8 mouse cellular contexts compared by ENCODE assay signal in genomic region chr14:58071830-58072770, GRCm38 (mm10). TPM values are rescaled to one million over a fixed set of nuclear protein-coding genes. Genes with fewer than 3 reads are reported as not detected.
DNase-seq lines count a peak whose midpoint lies in the region; ATAC-seq and TF ChIP-seq lines count a peak whose summit lies in the region.

No protein-coding gene starts in this region.

- DNase-seq in cerebellum, postnatal 25 days, result peak; percentile 92 to 95
- peak; percentile 63 for DNase-seq in gastrocnemius, postnatal 10 days
- DNase-seq in hindbrain, postnatal 0 days (ENCODE audit: low spot score), result peak; percentile 91
- peak; percentile 81 to 82 for DNase-seq in left cerebral cortex, adult 2 months (ENCODE audit: extremely low spot score in 1 of 2, low spot score in 2 of 2)
- DNase-seq in lung, postnatal 4 days, result peak; percentile 70 to 84
- DNase-seq in retina, postnatal 7 days (ENCODE audit: low read depth, low spot score), result peak; percentile 70
- peak; percentile 71 for DNase-seq in yolk sac, embryonic 10.5 days (ENCODE audit: low spot score)

- WGBS in hindbrain, postnatal 0 days, result under 1% methylated on average over 76 of the region's 85 CpGs

- H3K36me3 ChIP-seq in hindbrain, postnatal 0 days (ENCODE audit: insufficient read depth, low read length), result no peaks in the 10 kb centered on the region

- peak overlapping the region; percentile 95 for H3K4me2 ChIP-seq in hindbrain, postnatal 0 days (ENCODE audit: low read depth, low read length)

- no peaks in the 10 kb centered on the region for H3K27me3 ChIP-seq in hindbrain, postnatal 0 days (ENCODE audit: insufficient read depth, low read length)

- peak overlapping the region; percentile 65; the same call in 1 of the 2 replicates for H3K27ac ChIP-seq in hindbrain, postnatal 0 days
- H3K27ac ChIP-seq in left cerebral cortex, adult 2 months, result peak overlapping the region; percentile 66; the same call in 1 of the 2 replicates

- intact Hi-C loops in left cerebral cortex, adult 2 months (cut with DNase I), result loop anchor here (10.0 kb wide), 1 partner anchor 277 kb away; the partner anchor contains the start of gene Sap18

- H3K4me1 ChIP-seq in hindbrain, postnatal 0 days (ENCODE audit: insufficient read depth, low read length), result peaks cover 7% of the 10 kb centered on the region; the same call in 1 of the 2 replicates

- no peak for TF ChIP-seq CTCF in hindbrain, postnatal 0 days (IDR thresholded peaks at IDR 0.05; ENCODE audit: low read depth)
- TF ChIP-seq CTCF in left cerebral cortex, adult 2 months (IDR thresholded peaks at IDR 0.05), result no peak

- H3K9ac ChIP-seq in hindbrain, postnatal 0 days (replicated peaks; ENCODE audit: low read length), result peak overlapping the region; percentile 43

- H3K9me3 ChIP-seq in hindbrain, postnatal 0 days (ENCODE audit: low read length), result no peaks in the 10 kb centered on the region

- peak overlapping the region; percentile 58 for H3K4me3 ChIP-seq in hindbrain, postnatal 0 days (ENCODE audit: low read length)
- peak overlapping the region; percentile 68 for H3K4me3 ChIP-seq in left cerebral cortex, adult 2 months

- ATAC-seq in activated CD4-positive, CD25-positive, alpha-beta regulatory T cell, adult 4 months, result peak; percentile 73
- ATAC-seq in hindbrain, postnatal 0 days, result peak; percentile 85

RNA-seq across cellular contexts. Expression of gene Fgf9, which starts 1.8 kb away (rescaled TPM):
- under 1 TPM in 1 of 2 experiments, not detected in 1; 0.29 TPM for polyA plus RNA-seq in activated CD4-positive, CD25-positive, alpha-beta regulatory T cell, adult 4 months (2017; shearing (Covaris generic))
- 1 to 10 TPM; 1.2 to 1.8 TPM for total RNA-seq in gastrocnemius, postnatal 10 days (2021)
- total RNA-seq in hindbrain, postnatal 0 days (2014; rRNA removed), result 10.8 and 12.4 TPM in 2 replicates
- polyA plus RNA-seq in hindbrain, postnatal 0 days (2015; fragmentation: Nextera tagmentation; extraction: Ambion mirVana), result 24.2 and 25.9 TPM in 2 replicates
- total RNA-seq in left cerebral cortex, adult 2 months (2021), result 10 to 100 TPM; 23.8 to 25.0 TPM

Comparison
In these comparisons a context has a peak if more than half of its experiments do, and no peak if none do; other contexts are left out.
1. Peak in every context shown above with its lines: DNase-seq, ATAC-seq, H3K4me3 ChIP-seq and H3K27ac ChIP-seq.